Mouse (Mus musculus): ENCODE measurements at regions not wholly inside any gene's neighbourhood (a gene's known extent, or its start where the extent isn't known, plus 50 kb on each side); places are given as distances from the start of the nearest gene placed in this dataset.
"Not testable (repeated sequence)": the region's sequence is repeated elsewhere in the genome, so short reads cannot be mapped to it uniquely, and the experiment has no call there.

GRCm38 (mm10) chr10:95745254-95745653 lies 72.0 kb upstream of the Anapc15-ps start:
- Histone ChIP-seq H3K4me3 (ENCODE audit: insufficient read depth, low read depth, low read length) (no peak overlapping the region), H3K4me1 (ENCODE audit: control insufficient read depth, insufficient read depth, insufficient read length, low read length) (no peaks in the 10 kb centered on the region), H3K27ac (replicated peaks; ENCODE audit: low read depth, low read length) (no peak overlapping the region)

DNA sequence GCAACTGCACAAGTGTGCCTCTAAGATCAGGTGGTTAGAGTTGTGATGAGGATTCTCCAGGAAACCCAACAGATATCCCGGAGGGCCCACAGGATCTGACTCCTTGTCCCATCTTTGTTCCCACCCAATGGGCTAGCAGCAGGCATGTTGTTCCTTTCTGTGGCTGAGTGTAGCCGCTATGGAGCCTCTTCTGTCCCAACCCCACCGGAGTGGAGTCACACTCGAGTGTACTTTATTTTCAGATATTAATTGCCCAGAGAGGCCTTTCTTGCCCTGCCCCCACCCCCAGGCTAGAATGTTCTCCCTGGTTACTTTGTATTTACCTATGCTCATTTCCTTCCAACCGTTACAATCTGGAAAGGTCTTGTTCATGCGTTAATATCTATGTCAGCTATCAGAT lies 70.4 kb upstream of the Anapc15-ps start:
- Histone ChIP-seq H3K4me3 (ENCODE audit: insufficient read depth, low read depth, low read length) (no peak overlapping the region), H3K27ac (replicated peaks; ENCODE audit: low read depth, low read length) (no peak overlapping the region), H3K4me1 (ENCODE audit: control insufficient read depth, insufficient read depth, insufficient read length, low read length) (no peaks in the 10 kb centered on the region)

GRCm38 (mm10) chr10:95739421-95739820 lies 66.2 kb upstream of the Anapc15-ps start:
- H3K27ac ChIP-seq (replicated peaks; ENCODE audit: low read depth, low read length), result no peak overlapping the region
- no peaks in the 10 kb centered on the region for H3K4me1 ChIP-seq (ENCODE audit: control insufficient read depth, insufficient read depth, insufficient read length, low read length)
- H3K4me3 ChIP-seq (ENCODE audit: insufficient read depth, low read depth, low read length), result no peak overlapping the region

DNA sequence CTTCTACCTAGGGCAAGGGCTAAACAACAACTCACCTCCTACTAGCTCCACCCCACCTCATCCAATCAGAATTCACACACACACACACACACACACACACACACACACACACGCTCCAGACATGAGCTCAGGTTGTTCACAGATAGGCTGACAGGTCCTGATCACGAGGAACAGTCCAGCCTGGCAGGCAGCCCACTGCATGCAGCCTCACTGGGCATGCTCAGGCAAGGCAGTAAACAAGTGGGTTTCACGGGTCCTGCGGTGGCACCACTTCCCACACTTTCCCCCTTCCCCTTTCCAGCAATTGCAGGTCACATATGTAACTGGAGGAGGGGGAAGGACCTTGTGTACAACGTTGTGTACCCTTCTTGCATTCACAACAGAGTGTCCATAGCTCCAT lies 63.5 kb upstream of the Anapc15-ps start:
- not testable (repeated sequence) for H3K4me1 ChIP-seq (ENCODE audit: control insufficient read depth, insufficient read depth, insufficient read length, low read length); H3K4me3 ChIP-seq (ENCODE audit: insufficient read depth, low read depth, low read length); H3K27ac ChIP-seq (replicated peaks; ENCODE audit: low read depth, low read length)

GRCm38 (mm10) chr10:95731001-95731400 lies 57.8 kb upstream of the Anapc15-ps start:
- Histone ChIP-seq H3K4me1 (ENCODE audit: control insufficient read depth, insufficient read depth, insufficient read length, low read length) (no peaks in the 10 kb centered on the region), H3K4me3 (ENCODE audit: insufficient read depth, low read depth, low read length) (no peak overlapping the region), H3K27ac (replicated peaks; ENCODE audit: low read depth, low read length) (no peak overlapping the region)

DNA sequence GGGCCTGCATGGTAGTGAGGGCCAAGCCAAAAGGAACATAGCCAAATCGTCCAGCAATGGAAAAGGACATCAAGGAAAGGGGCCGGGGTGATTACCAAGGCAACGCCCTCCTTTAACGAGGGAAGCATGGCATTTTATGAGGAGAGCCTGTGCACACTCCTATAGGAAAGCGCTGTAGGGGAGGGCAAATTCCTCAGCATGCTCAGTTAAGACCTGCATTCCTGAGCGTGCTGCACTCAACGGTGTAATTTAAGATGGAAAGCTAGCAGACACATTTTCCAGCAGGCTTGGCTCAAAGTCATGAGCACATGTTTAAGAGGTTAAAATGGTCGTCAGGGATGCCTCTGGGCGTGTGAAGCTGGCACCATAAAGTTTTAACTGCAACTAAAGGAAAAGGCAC lies 56.6 kb upstream of the Anapc15-ps start:
- Histone ChIP-seq H3K4me3 (ENCODE audit: insufficient read depth, low read depth, low read length) (no peak overlapping the region), H3K4me1 (ENCODE audit: control insufficient read depth, insufficient read depth, insufficient read length, low read length) (no peaks in the 10 kb centered on the region; the same call in 1 of the 2 replicates), H3K27ac (replicated peaks; ENCODE audit: low read depth, low read length) (no peak overlapping the region)

GRCm38 (mm10) chr10:95725910-95726309 lies 52.7 kb upstream of the Anapc15-ps start:
- Histone ChIP-seq H3K4me3 (ENCODE audit: insufficient read depth, low read depth, low read length) (no peak overlapping the region), H3K4me1 (ENCODE audit: control insufficient read depth, insufficient read depth, insufficient read length, low read length) (peaks cover 12% of the 10 kb centered on the region; the same call in 1 of the 2 replicates), H3K27ac (replicated peaks; ENCODE audit: low read depth, low read length) (peak overlapping the region; percentile 35)

DNA sequence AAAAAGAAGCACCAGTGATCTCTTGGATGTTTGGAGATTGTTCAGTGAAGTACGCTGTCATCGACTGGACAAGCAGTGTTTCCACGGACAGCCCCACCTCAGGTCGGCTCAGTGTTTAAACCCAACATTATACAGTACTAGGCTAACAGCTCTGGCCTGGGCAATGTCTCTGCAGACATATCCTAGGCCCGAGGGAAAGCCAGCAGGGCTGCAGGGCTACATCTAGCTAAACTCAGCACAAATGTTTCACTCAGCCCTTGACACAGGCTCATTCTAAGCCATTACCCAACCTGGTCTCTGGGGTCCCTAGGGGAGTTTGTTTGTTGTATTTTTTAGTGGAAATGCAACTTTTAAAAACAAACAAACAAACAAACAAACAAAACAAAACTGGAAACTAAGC lies 52.1 kb upstream of the Anapc15-ps start:
- Histone ChIP-seq H3K4me3 (ENCODE audit: insufficient read depth, low read depth, low read length) (no peak overlapping the region), H3K4me1 (ENCODE audit: control insufficient read depth, insufficient read depth, insufficient read length, low read length) (peaks cover 14% of the 10 kb centered on the region; the same call in 1 of the 2 replicates), H3K27ac (replicated peaks; ENCODE audit: low read depth, low read length) (peak overlapping the region; percentile 35)
